Mouse (Mus musculus) kidney, adult 9 months (tissue): ENCODE data around the gene Pcp4l1.
A peak's percentile ranks its signal among the peaks of the same experiment; 100 is the strongest.
"Not testable (repeated sequence)": the region's sequence is repeated elsewhere in the genome, so short reads cannot be mapped to it uniquely, and the experiment has no call there.

Experiments used
- DNase-seq: peaks from one replicate; pipeline ENCODE4 v3.0.0; 2022

Pcp4l1 gene

DNA sequence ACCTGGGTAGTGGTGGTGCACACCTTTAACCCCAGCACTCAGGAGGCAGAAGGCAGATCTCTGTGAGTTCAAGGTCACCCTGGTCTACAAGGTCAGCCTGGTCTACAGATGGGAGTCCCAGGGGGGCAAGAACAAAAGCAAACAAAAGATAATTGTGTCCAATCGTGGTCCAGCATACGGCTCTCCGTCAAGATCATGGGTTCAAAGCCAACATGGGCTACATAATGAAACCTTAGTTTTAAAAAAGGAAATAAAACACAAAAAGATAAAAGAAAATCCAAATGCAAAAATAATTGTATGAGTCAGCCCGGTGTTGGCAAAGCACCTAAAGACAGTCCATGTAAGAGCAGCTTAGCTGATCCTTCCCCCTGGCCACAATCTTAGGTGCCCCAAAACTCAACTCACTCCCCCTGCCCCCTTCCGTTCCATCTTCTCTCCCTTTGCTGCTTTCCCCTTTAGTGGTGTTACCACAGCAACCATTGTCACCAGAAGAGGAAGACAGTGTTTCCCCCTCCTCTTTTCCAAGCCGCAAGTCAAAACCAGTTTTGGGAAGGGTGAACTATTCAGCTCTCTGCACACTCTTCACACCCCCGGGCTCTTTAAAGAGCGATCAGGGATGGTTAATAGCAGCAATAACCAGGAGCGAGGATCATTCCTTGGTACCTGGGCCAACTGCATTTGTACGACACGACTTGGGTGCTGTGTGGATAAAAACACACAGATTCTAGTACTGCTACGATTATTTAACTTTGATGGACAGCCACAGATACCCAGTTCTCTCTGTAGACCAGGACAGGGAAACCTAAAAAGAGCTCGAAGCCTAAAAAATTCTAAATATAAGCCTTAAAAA, 8.0 kb downstream of the Pcp4l1 start:
- no peak for DNase-seq

DNA sequence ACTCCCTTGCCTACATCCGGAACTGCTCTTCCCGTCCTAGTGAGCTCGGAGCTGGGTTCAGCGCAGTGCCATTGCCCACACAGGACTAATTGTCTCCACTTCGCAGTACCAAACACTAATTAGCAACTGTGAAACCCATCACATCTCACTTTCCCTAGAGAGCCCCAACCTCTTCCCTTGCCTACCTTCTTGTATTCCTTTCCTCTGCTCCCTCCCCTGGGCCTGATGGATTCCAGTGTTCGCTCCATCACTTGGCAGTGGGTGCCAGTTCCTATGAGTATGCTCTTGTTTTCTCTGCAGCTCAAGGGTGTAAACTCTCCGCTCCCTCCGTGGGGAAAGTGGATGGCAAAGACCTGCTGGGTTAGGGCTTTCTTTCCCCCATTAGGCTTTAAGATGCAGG, 10.4 kb downstream of the Pcp4l1 start:
- no peak for DNase-seq

DNA sequence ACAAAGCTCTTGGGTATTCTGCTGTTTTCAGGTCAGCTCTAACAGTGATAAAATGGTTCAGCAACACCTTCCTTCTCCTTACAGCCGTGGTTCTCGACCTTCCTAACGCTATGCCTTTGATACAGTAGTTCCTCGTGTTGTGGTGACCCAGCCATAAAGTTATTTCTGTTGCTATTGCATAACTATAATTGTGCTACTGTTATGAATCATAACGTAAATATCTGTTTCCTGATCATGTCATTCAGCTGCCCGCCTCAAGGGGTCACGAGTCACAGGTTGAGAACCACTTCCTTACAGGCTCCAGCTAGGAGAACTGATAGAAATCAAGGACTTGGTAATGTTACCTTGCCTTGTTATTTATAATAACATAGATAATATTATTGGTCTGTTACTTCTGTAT, 11.8 kb downstream of the Pcp4l1 start:
- DNase-seq: peak; percentile 35

DNA sequence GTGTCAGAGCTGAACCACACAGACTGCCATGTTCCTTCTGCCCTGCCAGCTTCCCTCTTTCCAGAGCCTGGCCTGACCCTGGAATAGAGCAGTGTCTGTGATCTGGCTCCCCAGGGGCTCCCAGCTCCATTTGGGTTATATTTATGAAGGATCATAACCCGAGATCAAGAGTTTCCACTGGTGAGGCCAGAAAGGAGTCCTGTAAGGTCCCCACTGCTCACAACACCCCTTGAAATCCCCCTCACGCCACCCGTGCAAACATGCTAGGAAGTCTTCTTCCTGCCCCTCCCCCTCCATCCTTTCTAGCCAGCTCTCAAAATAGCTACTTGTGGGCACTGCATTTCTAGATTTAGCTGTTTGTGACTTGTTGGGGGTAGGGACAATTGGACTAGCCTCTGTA, 12.4 kb downstream of the Pcp4l1 start:
- DNase-seq: peak; percentile 49

DNA sequence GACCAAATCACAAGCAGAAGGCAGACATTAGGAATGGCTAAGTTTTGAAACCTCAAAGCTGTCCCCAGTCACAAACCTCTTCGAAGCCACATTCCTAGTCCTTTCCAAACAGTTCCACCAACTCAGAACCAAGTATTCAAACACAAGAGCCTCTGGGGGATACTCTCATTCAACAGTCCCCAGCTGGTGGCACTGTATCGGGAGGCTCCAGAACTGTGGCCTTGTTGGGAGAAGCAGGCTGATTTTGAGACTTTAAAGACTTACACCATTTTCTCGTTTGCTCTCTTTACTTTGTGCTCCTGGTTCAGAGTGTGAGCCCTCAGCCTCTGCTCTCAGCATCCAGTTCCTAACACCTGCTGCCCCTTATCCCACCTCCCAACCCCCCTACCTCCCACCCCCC, 13.0 kb downstream of the Pcp4l1 start:
- DNase-seq: no peak

DNA sequence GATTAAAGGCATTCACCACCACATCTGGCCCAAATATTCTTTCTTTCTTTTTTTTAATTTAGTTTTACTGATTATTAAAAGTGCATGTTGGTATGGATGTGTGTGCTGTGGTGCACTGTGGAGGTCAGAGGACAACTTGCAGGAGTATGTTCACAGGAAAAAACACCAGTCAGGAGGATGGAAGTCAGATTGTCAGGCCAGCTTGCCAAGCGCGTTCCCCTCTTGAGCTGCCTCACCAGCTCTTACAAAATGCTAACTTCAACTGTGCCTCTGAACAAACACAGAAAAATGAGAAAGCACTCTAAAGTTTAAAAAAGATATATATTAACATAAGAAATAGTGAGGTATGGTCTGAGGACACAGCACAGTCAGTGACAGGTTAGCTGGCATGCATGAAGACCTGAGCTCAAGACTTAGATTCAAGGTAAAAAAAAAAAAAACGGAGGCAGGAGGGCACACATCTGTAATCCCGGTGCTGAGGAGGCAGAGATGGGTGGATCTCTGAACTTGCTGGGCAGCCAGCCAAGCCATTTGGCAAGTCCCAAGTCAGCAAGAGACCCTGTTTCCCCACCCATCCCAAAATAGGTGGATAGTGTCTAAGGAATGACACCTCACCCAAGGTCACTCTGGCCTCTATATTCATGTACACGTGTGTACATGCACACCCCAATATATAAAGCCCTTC, 16.4 kb downstream of the Pcp4l1 start:
- DNase-seq: no peak

DNA sequence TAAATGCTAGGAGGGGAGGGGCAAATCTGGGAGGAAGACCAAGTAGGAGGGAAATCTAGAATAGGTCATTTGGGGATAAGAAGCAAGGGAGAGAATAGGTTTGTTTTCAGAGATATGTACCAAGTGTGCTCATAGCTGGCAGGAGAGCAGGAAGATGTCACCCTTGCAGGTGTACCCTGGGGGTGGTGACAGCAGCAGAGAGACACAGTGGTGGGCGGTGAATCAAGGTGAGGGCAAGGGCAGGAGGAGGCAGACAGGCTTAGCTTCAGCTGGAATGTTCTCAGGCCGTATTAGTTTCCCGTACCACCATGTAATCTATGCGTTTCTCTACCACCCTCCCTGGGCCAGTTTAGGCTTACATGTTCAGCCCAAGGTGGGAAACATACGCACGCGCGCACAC, 23.3 kb downstream of the Pcp4l1 start:
- DNase-seq: no peak

DNA sequence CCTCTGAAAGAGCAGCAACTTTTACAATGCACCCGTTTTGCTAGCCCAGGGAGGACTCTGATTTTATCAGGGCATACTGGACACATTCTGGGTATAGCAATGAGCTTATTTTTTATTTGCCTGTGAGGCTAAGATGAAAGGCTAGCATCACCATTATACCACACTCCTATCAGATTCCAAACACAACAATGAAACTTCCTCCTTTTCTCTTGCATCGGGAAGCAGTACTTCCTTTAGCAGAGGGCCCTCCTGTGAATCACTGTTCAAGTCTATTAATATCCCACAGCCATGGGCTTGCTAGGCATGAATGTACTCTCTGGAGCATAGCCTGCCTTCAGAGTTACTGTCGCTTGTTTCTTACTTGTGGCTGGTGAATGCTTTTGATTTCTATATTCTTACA, 24.9 kb downstream of the Pcp4l1 start:
- peak; percentile 47 for DNase-seq

DNA sequence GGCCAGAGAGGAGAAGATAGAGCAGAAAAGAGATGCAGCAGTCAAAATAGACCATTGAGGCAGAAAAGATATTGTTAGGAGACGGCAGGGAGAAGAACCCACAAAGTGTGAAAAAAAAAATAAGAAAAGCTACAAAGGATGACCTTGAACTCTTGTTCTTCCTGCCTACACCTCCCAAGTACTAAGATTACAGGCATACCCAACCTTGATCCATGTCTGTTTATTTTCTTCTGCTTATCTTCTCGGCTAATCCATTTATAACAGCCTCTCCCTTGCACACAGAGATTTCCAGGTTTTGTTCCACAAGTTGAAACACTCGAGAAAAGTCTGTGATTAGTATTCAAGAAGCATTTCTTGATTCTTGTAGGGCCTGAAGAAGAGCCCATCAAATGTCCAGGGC, 26.2 kb downstream of the Pcp4l1 start:
- DNase-seq: no peak

DNA sequence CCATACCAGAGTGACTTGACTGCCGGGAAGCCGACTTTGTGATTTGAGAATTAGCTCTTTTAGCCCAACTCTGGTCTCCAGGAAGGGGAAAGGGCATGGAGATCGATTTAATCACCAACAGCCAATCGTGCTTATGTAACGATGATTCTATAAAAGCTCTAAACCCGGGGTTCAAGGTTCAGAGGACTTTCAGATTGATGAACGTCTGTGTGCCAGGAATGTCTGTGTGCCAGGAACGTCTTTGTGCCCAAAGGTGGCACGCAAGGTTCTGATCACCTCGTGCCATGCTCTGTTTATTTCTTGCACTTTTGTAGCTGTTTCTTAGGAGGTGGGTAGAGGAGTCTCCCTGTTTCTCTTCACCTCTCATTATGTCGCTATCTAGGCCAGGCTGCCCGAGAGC, 27.2 kb downstream of the Pcp4l1 start:
- peak; percentile 75 for DNase-seq

DNA sequence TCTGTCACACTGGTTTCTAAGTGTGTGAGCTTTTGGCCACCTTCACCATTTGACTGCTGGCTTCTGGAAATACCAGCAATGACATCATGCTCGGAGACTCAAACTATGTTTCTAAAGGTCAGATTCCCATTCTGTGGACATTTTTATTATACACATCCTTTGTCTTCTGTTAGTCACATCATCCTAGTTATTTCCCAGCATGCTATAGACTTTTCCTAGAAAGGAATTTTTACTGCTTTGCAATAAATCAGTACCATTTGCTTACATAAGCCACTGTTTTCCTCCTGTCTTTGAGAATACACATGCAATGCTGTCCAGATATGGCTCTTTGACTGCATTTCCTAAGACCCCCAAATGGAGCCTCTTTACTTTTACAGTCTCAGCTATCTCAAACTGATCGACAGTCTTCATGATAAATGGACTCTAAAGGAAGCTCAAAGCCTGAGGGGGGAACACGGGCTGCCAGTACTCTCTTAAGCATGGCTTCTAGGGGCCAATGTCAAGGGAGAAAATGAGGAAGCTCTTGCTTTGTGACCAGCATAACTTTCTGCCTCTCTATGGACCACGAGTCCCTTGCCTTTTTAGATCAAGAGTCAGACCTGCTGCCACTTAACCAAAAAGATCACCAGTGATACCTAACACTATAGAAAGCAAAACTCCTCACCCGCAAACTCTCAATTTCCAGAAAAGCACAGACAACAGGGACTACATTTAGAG, 30.3 kb downstream of the Pcp4l1 start:
- no peak for DNase-seq

DNA sequence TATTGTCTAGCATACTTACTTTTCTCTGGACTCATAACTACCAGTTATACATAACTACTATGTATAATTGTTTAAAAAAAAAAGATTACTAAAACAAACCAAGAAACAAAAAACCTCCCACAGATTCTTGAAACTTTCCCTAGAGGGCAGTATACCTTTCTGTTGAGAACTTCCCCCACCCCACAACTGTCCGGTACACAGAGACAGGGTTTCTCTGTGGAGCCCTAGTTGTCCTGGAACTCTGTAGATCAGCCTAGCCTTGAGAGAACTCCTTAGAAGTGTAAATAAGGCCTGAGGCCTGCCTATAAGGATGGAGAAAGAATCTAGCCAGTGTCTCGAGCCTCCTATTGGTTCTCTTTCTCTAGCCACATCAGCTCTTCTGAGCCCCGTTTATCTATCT, 31.8 kb downstream of the Pcp4l1 start:
- DNase-seq: peak; percentile 34

DNA sequence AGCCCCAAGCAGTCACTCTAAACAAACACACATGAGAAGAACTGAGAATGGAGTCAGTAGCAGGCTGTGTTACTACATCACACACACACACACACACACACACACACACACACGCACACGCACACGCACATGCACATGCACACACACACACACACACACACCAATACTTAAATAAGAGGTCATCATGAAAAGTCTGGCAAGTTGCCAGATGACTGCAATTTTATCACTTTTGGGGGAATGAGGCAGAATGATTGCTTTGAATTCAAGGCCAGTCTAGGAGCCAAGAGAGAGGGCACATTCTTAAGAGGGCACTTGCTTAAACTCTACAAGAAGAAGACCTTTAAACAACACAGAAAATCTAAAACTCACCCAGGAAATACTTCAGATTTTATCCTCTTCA, 33.5 kb downstream of the Pcp4l1 start:
- no peak for DNase-seq

DNA sequence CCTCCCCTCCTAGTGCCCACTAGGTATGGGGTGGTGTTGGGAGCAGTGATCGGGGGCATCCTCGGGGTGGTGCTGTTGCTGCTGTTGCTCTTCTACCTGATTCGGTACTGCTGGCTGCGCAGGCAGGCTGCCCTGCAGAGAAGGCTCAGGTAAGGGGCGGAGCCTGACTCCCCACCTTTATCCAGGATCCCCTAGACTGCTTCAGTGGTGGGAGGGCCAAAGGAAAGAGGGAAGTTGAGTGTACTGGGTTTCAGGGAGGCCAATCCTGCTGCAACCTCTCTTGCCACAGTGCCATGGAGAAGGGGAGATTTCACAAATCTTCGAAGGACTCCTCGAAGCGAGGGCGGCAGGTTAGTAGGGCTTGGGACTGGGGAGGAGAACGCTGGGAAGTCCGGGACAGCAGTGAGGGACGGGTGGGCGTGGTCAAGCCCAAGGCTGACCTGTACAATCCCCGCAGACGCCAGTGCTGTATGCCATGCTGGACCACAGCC, 36.5 kb downstream of the Pcp4l1 start:
- no peak for DNase-seq

DNA sequence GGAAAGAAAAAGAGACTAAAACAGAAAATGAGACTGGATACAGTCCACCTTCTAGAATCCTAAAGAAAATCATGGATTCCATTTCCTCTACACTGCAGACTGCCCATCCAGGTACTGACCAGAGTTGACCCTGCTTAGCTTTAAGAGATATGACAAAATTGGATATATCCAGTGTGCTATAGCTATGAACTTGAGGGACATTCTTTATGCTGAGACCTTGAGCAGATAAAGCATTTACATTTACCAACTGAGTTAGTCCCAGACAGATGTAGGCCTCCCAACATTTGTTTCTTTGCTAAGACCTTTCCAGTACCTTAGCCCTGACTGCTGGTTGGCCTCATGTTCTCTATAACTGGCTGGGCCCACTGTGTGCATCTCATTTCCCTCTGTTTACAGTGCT, 38.1 kb downstream of the Pcp4l1 start:
- DNase-seq: no peak

DNA sequence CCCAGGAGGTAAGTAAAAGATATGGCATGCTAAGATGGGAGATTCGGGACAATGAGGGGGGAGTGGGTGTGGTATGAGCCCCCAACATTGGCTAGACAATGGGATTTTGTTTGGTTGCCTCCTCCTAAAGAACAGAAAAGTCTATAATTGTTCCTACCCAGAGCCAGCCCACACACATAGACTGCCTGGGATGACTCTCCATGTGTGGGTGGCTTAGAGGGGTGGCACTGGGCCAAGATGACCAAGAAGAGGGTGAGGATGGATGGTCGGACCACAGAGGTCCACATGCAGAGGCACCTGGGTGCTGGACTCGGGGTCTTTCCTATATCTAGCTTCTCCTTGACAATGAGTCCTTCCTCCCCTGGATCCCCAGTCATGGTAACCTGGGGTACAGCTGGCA, 39.4 kb downstream of the Pcp4l1 start:
- DNase-seq: no peak

DNA sequence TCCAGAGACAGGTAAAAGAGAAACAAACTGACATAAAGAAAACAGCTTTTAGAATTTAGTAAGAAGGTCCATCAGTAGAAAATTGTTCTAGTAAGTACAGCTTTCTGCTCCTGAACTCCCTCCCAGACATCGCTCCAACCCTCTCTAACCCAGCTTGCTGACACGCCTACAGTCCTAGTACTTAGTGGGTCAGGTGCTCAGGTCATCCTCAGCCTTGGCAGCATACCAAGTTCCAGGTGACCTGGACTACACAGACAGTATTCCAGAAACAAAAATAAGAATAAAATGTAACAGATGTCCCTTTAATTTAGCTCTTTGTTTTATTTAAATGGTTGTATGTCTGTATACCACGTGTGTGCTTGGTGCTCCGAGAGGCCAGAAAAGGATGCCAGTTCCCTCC, 44.1 kb downstream of the Pcp4l1 start:
- peak; percentile 59 for DNase-seq

DNA sequence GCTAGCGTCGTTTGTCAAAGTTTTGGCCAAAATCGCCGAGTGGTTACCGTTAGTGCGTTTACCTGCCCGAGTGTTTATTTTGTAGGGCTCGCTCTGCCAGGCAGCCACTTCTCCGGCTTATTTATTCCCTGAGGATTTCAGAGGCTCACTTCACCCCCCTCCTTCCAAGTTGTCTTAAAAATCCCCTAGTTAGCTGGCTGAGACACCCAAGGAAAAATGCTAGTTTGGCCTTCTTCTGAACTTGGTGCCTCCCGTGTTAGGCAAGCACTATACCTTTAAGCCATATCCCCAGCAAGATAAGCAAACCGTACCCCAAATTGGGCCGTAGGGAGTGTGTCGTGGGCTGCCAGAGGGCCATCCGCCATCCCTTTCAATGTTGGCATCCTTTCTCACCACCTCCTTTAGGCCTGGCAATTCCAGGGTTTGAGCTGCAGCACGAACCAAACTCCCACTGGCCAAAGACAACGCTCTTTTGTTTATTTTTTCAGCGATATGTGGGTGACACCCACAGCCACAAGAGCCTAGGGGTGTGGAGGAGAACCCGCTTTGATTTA, 45.2 kb downstream of the Pcp4l1 start:
- no peak for DNase-seq

DNA sequence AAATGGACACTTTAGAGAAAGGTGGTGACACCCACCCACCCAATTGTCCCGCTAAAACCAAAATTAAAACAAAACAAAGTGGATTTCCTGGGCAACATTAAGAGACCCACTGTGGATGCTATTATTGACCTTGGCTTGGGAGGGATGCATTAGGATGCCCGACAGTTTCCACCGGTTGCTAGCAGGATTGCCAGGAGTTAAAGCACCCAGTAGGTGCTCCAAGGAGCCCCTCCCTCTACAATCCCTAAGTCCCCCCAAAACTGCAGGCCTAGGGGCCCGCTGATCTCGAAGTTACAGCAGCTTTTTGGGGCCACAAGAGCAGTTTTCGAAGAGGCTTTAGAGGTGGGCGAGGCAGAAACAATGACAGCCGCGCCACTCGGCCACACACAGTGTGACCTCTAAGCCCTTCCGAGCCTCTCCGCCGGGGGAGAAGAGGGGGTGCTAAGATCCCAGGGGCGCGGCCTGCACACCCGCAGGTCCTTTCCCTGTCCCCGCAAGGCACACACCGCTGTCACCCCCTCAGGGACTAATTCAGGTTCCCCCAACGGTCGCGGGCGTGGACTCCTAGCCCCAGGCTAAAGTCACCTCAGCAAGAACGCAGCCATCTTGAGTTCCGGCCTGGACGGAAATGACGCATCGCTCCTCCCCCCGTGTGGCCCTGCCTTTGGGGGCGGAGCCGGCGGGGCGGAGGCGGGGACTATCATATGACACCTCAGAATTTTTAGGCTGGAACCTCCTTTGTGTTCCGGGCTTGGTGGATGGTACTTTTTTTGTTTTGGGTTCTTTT, 45.9 kb downstream of the Pcp4l1 start, which contains the start of the genes Sdhc and Mpz:
Gene Sdhc, minus strand, starts transcription at position 630 of the 787 bp plus-strand sequence.
Gene Mpz, plus strand, starts transcription at position 738 of the 787 bp plus-strand sequence.
- peak; percentile 98 for DNase-seq

DNA sequence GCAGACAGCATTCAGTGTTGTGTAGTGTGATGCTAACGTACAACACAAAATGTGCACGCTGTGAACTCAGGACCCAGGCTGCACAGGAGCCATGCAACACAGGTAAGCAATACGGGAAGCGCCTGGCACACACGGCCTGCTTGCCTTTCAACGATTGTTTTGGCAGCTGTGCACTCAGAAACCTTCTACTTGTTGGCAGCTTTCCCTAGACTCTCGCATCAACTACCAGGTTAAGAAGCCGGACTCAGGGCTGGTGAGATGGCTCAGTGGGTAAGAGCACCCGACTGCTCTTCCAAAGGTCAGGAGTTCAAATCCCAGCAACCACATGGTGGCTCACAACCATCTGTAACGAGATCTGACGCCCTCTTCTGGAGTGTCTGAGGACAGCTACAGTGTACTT, 53.1 kb downstream of the Pcp4l1 start:
- peak; percentile 90 for DNase-seq

DNA sequence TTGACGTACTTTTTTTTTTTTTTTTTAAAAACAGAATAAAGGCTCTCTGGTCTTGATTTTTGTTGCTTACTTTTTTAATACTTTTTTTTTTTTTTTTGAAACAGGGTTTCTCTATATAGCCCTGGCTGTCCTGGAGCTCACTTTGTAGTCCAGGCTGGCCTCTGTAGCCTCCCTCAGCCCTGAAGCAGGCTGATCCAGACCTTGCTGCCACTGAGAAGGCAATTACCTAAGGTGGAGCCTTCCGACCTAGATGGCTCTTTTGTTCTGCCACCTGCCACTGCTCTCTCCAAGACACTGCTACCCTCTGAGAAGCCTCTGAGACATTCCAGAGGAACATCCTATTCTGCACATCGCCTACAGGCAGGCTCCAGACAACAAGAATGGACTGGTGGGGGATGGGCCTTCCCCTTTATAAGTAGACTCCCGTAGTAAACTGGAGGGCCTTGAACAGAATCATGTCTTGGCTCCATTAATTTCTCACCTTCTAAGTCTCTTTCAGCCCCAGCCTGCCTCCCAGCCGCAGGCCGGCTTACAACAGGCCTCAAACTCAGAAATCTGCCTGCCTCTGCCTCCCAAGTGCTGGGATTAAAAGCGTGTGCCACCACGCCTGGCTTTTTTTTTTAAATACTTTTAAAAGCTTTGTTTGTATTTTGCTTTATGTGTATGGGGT, 58.4 kb downstream of the Pcp4l1 start:
- not testable (repeated sequence) for DNase-seq

DNA sequence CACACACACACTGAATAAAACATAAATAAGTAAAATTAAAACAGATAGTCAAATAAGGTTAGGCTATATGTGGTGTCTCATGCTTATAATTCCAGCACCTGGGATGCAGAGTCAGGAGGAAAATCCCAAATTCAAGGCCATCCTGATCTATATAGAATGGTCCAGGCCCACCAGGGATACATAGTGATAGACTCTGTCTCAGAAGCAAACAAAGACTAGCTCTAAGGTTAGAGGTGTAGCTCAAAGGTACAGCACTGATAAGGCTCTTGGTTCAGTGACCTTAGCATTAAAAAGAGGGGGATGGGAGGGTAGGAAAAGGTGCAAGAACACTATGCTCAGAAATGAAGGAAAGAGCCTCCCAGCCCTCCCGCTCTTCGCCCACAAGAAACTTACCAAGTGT, 60.5 kb downstream of the Pcp4l1 start:
- no peak for DNase-seq
